Mouse (Mus musculus): ENCODE data around the gene Olfr247. TPM values are rescaled to one million over a fixed set of nuclear protein-coding genes. Genes with fewer than 3 reads are reported as not detected.
"Not testable (repeated sequence)": the region's sequence is repeated elsewhere in the genome, so short reads cannot be mapped to it uniquely, and the experiment has no call there.

Gene Olfr247
- not detected for total RNA-seq (2021)
- long read RNA-seq, experiment 1: 0 reads
- long read RNA-seq, experiment 2: 0 reads

GRCm38 (mm10) chr10:129976040-129976439 is at the start of gene Olfr247:
Olfr247 (minus strand) TSS chr10:129976140.
- DNase-seq (ENCODE audit: low spot score in 2 of 2): not testable (repeated sequence)

GRCm38 (mm10) chr10:130012321-130012720 is 36.4 kb upstream of the Olfr247 start, which contains the start of gene Olfr820:
Olfr820 (plus strand) TSS chr10:130012621.
- no peak for DNase-seq (ENCODE audit: low spot score in 2 of 2)

GRCm38 (mm10) chr10:130005366-130005765 is 29.4 kb upstream of the Olfr247 start:
- not testable (repeated sequence) for DNase-seq (ENCODE audit: low spot score in 2 of 2)

GRCm38 (mm10) chr10:130004104-130004503 is 28.2 kb upstream of the Olfr247 start:
- not testable (repeated sequence) for DNase-seq (ENCODE audit: low spot score in 2 of 2)

GRCm38 (mm10) chr10:129984962-129985361 is 9.0 kb upstream of the Olfr247 start, which contains the start of gene Gm10310:
Gm10310 (minus strand) TSS chr10:129985062.
- DNase-seq (ENCODE audit: low spot score in 2 of 2): not testable (repeated sequence)

GRCm38 (mm10) chr10:129981867-129982266 is 5.9 kb upstream of the Olfr247 start:
- not testable (repeated sequence) for DNase-seq (ENCODE audit: low spot score in 2 of 2)

- DNase-seq (ENCODE audit: low spot score in 2 of 2): not testable (repeated sequence)
These were observed 2.9 kb downstream of the Olfr247 start for GRCm38 (mm10) chr10:129972994-129973393.

GRCm38 (mm10) chr10:129967166-129967565 is 8.8 kb downstream of the Olfr247 start, which contains the start of gene Olfr819:
Olfr819 (minus strand) TSS chr10:129967266.
- DNase-seq (ENCODE audit: low spot score in 2 of 2): not testable (repeated sequence)

- DNase-seq (ENCODE audit: low spot score in 2 of 2): not testable (repeated sequence)
These were observed 9.7 kb downstream of the Olfr247 start for GRCm38 (mm10) chr10:129966232-129966631.

GRCm38 (mm10) chr10:129949000-129949399 is 26.9 kb downstream of the Olfr247 start, which contains the start of gene Olfr818:
Olfr818 (minus strand) TSS chr10:129949100.
- DNase-seq (ENCODE audit: low spot score in 2 of 2): no peak

Other genes starting within 250 kb of the Olfr247 start
- gene Olfr805, start 246.8 kb downstream of the Olfr247 start, total RNA-seq (2021): not detected
- not detected for gene Olfr806, start 234.2 kb downstream of the Olfr247 start, total RNA-seq (2021)
- gene Olfr807, start 218.3 kb downstream of the Olfr247 start, total RNA-seq (2021): not detected
- not detected for gene Olfr808, start 210.7 kb downstream of the Olfr247 start, total RNA-seq (2021)
- gene Olfr809, start 201.5 kb downstream of the Olfr247 start, total RNA-seq (2021): not detected
- not detected for gene Olfr810, start 181.2 kb downstream of the Olfr247 start, total RNA-seq (2021)
- gene Olfr811, start 171.7 kb downstream of the Olfr247 start, total RNA-seq (2021): not detected
- not detected for gene Olfr812, start 130.0 kb downstream of the Olfr247 start, total RNA-seq (2021)
- gene Olfr813, start 120.8 kb downstream of the Olfr247 start, total RNA-seq (2021): not detected
- gene Olfr814, start 96.3 kb downstream of the Olfr247 start, total RNA-seq (2021): not detected
- gene Olfr815, start 70.3 kb downstream of the Olfr247 start, total RNA-seq (2021): not detected
- gene Olfr816, start 60.5 kb downstream of the Olfr247 start, total RNA-seq (2021): not detected
- gene Olfr818, start 27.0 kb downstream of the Olfr247 start, total RNA-seq (2021): not detected
- gene Olfr819, start 8.9 kb downstream of the Olfr247 start, total RNA-seq (2021): not detected
- not detected for gene Gm10310, start 8.9 kb upstream of the Olfr247 start, total RNA-seq (2021)
- gene Olfr820, start 36.5 kb upstream of the Olfr247 start, total RNA-seq (2021): not detected
- gene Olfr821, start 54.2 kb upstream of the Olfr247 start, total RNA-seq (2021): not detected
- not detected for gene Olfr822, start 95.1 kb upstream of the Olfr247 start, total RNA-seq (2021)
- gene Olfr823, start 139.2 kb upstream of the Olfr247 start, total RNA-seq (2021): not detected
- gene Olfr824, start 153.9 kb upstream of the Olfr247 start, total RNA-seq (2021): not detected
- gene Olfr825, start 190.6 kb upstream of the Olfr247 start, total RNA-seq (2021): not detected
- not detected for gene Olfr826, start 208.0 kb upstream of the Olfr247 start, total RNA-seq (2021)
- gene Olfr827, start 238.3 kb upstream of the Olfr247 start, total RNA-seq (2021): not detected

Measured in adrenal gland, adult 18-20 months (tissue).